ENCODE assay signal across 10 mouse cellular contexts in genomic region chr4:131778616-131779275, GRCm38 (mm10).
"Had no signal": no experiment of that assay in that cellular context is flagged by ENCODE, and none has a peak within 500 bp of the region (broad histone marks: within the 10 kb centered on the region; RNA-seq: fewer than 3 reads in every experiment).

No protein-coding gene starts in this region.

- H3K9ac ChIP-seq: limb, embryonic 13.5 days; liver, embryonic 14.5 days; midbrain, embryonic 13.5 days; neural tube, embryonic 12.5 days had no signal

- DNase-seq: kidney, adult 2 months; kidney, postnatal 36 days; left cerebral cortex, postnatal 4 days; lung, adult 18-20 months; right cerebral cortex, postnatal 14 days; thymus, postnatal 36 days had no signal

- H3K4me2 ChIP-seq: limb, embryonic 13.5 days; midbrain, embryonic 13.5 days; neural tube, embryonic 12.5 days had no signal

- H3K4me1 ChIP-seq: midbrain, embryonic 13.5 days had no signal

- H3K4me3 ChIP-seq: limb, embryonic 13.5 days; midbrain, embryonic 13.5 days; neural tube, embryonic 12.5 days had no signal

- H3K36me3 ChIP-seq: limb, embryonic 13.5 days; midbrain, embryonic 13.5 days; neural tube, embryonic 12.5 days had no signal

- H3K27ac ChIP-seq: limb, embryonic 13.5 days; liver, embryonic 14.5 days; midbrain, embryonic 13.5 days; neural tube, embryonic 12.5 days had no signal

- H3K9me3 ChIP-seq: limb, embryonic 13.5 days; midbrain, embryonic 13.5 days; neural tube, embryonic 12.5 days had no signal

- H3K27me3 ChIP-seq: limb, embryonic 13.5 days; midbrain, embryonic 13.5 days; neural tube, embryonic 12.5 days had no signal

- ATAC-seq: midbrain, embryonic 13.5 days had no signal
